Mouse (Mus musculus): Measurements from ENCODE around the gene Olfr770. TPM values are rescaled to one million over a fixed set of nuclear protein-coding genes. Genes with fewer than 3 reads are reported as not detected.
"Not testable (repeated sequence)": the region's sequence is repeated elsewhere in the genome, so short reads cannot be mapped to it uniquely, and the experiment has no call there.

Gene Olfr770
- polyA plus RNA-seq (2012; fragmentation: generic; extraction: Trizol): not detected

- H3K79me2 ChIP-seq (ENCODE audit: control insufficient read depth, insufficient read depth): no peaks in the 10 kb centered on the region
- H3K4me3 ChIP-seq: no peak within 1 kb of the TSS
- H3ac ChIP-seq (ENCODE audit: control insufficient read depth, insufficient read length): no peak within 1 kb of the TSS
- H3K4me2 ChIP-seq (ENCODE audit: low read depth): no peak within 1 kb of the TSS
- TF ChIP-seq REST (IDR thresholded peaks at IDR 0.05; ENCODE audit: insufficient read depth, insufficient read length) (no peak), MAX (IDR thresholded peaks at IDR 0.05; ENCODE audit: low read depth) (no peak), TCF12 (IDR thresholded peaks at IDR 0.05; ENCODE audit: insufficient read depth, poor library complexity, severe bottlenecking) (no peak), POLR2AphosphoS2 (IDR thresholded peaks at IDR 0.05; ENCODE audit: insufficient read length, low read depth) (no peak), MYOG (IDR thresholded peaks at IDR 0.05; ENCODE audit: control insufficient read depth in 1 of 3, insufficient read depth in 1 of 3, insufficient read length in 2 of 3, low read depth in 2 of 3) (no peak), POLR2A (IDR thresholded peaks at IDR 0.05; ENCODE audit: insufficient read length, low read depth) (no peak), MYOD1 (IDR thresholded peaks at IDR 0.05; ENCODE audit: control insufficient read depth in 1 of 3, insufficient read length in 2 of 3, low read depth in 2 of 3) (no peak), CEBPB (IDR thresholded peaks at IDR 0.05; ENCODE audit: insufficient read depth, poor library complexity, severe bottlenecking) (no peak), USF1 (IDR thresholded peaks at IDR 0.05; ENCODE audit: low read depth) (no peak), TCF3 (IDR thresholded peaks at IDR 0.05; ENCODE audit: insufficient read length, low read depth) (no peak), SRF (IDR thresholded peaks at IDR 0.05; ENCODE audit: control insufficient read depth, insufficient read length, low read depth) (no peak), E2F4 (IDR thresholded peaks at IDR 0.05; ENCODE audit: insufficient read depth) (no peak)
- no peaks in the 10 kb centered on the region for H3K36me3 ChIP-seq (ENCODE audit: control insufficient read depth, insufficient read depth)
- H3K27me3 ChIP-seq (ENCODE audit: control insufficient read depth, insufficient read depth, insufficient read length): no peaks in the 10 kb centered on the region
Observed at GRCm38 (mm10) chr10:129138898-129139297, at the start of gene Olfr770. Gene Olfr770 (minus strand): TSS chr10:129138998.

GRCm38 (mm10) chr10:129187319-129187718 lies 48.5 kb upstream of the Olfr770 start, which contains the start of gene Olfr773:
Gene Olfr773 (minus strand): TSS chr10:129187419.
- H3ac ChIP-seq (ENCODE audit: control insufficient read depth, insufficient read length); H3K4me2 ChIP-seq (ENCODE audit: low read depth); H3K36me3 ChIP-seq (ENCODE audit: control insufficient read depth, insufficient read depth); H3K4me3 ChIP-seq; H3K27me3 ChIP-seq (ENCODE audit: control insufficient read depth, insufficient read depth, insufficient read length); H3K79me2 ChIP-seq (ENCODE audit: control insufficient read depth, insufficient read depth): not testable (repeated sequence)

- H3ac ChIP-seq (ENCODE audit: control insufficient read depth, insufficient read length); H3K79me2 ChIP-seq (ENCODE audit: control insufficient read depth, insufficient read depth); H3K27me3 ChIP-seq (ENCODE audit: control insufficient read depth, insufficient read depth, insufficient read length); H3K36me3 ChIP-seq (ENCODE audit: control insufficient read depth, insufficient read depth); H3K4me3 ChIP-seq; H3K4me2 ChIP-seq (ENCODE audit: low read depth): not testable (repeated sequence)
Observed at GRCm38 (mm10) chr10:129177821-129178220, 39.0 kb upstream of the Olfr770 start, which contains the start of gene Olfr772. Gene Olfr772 (minus strand): TSS chr10:129177921.

- Histone ChIP-seq H3K4me3 (no peak within 1 kb of the TSS), H3ac (ENCODE audit: control insufficient read depth, insufficient read length) (no peak within 1 kb of the TSS), H3K4me2 (ENCODE audit: low read depth) (no peak within 1 kb of the TSS), H3K27me3 (ENCODE audit: control insufficient read depth, insufficient read depth, insufficient read length) (no peaks in the 10 kb centered on the region), H3K36me3 (ENCODE audit: control insufficient read depth, insufficient read depth) (no peaks in the 10 kb centered on the region), H3K79me2 (ENCODE audit: control insufficient read depth, insufficient read depth) (no peaks in the 10 kb centered on the region)
- no peak for TF ChIP-seq MYOG (IDR thresholded peaks at IDR 0.05; ENCODE audit: control insufficient read depth in 1 of 3, insufficient read depth in 1 of 3, insufficient read length in 2 of 3, low read depth in 2 of 3)
- no peak for TF ChIP-seq E2F4 (IDR thresholded peaks at IDR 0.05; ENCODE audit: insufficient read depth)
- no peak for TF ChIP-seq TCF12 (IDR thresholded peaks at IDR 0.05; ENCODE audit: insufficient read depth, poor library complexity, severe bottlenecking)
- no peak for TF ChIP-seq TCF3 (IDR thresholded peaks at IDR 0.05; ENCODE audit: insufficient read length, low read depth)
- no peak for TF ChIP-seq REST (IDR thresholded peaks at IDR 0.05; ENCODE audit: insufficient read depth, insufficient read length)
- TF ChIP-seq MAX (IDR thresholded peaks at IDR 0.05; ENCODE audit: low read depth): no peak
- TF ChIP-seq SRF (IDR thresholded peaks at IDR 0.05; ENCODE audit: control insufficient read depth, insufficient read length, low read depth): no peak
- TF ChIP-seq MYOD1 (IDR thresholded peaks at IDR 0.05; ENCODE audit: control insufficient read depth in 1 of 3, insufficient read length in 2 of 3, low read depth in 2 of 3): no peak
- no peak for TF ChIP-seq POLR2AphosphoS2 (IDR thresholded peaks at IDR 0.05; ENCODE audit: insufficient read length, low read depth)
Observed at GRCm38 (mm10) chr10:129164651-129165050, 25.9 kb upstream of the Olfr770 start, which contains the start of gene Olfr771. Gene Olfr771 (minus strand): TSS chr10:129164751.

GRCm38 (mm10) chr10:129117761-129118160 lies 21.0 kb downstream of the Olfr770 start, which contains the start of gene Olfr769:
Gene Olfr769 (minus strand): TSS chr10:129117861.
- no peak for TF ChIP-seq TCF12 (IDR thresholded peaks at IDR 0.05; ENCODE audit: insufficient read depth, poor library complexity, severe bottlenecking)
- TF ChIP-seq MYOD1 (IDR thresholded peaks at IDR 0.05; ENCODE audit: control insufficient read depth in 1 of 3, insufficient read length in 2 of 3, low read depth in 2 of 3): no peak
- no peak for TF ChIP-seq USF1 (IDR thresholded peaks at IDR 0.05; ENCODE audit: low read depth)
- no peak for TF ChIP-seq REST (IDR thresholded peaks at IDR 0.05; ENCODE audit: insufficient read depth, insufficient read length)
- no peak for TF ChIP-seq MYOG (IDR thresholded peaks at IDR 0.05; ENCODE audit: control insufficient read depth in 1 of 3, insufficient read depth in 1 of 3, insufficient read length in 2 of 3, low read depth in 2 of 3)
- TF ChIP-seq POLR2AphosphoS2 (IDR thresholded peaks at IDR 0.05; ENCODE audit: insufficient read length, low read depth): no peak
- TF ChIP-seq SRF (IDR thresholded peaks at IDR 0.05; ENCODE audit: control insufficient read depth, insufficient read length, low read depth): no peak
- TF ChIP-seq TCF3 (IDR thresholded peaks at IDR 0.05; ENCODE audit: insufficient read length, low read depth): no peak
- no peak for TF ChIP-seq POLR2A (IDR thresholded peaks at IDR 0.05; ENCODE audit: insufficient read length, low read depth)
- no peak for TF ChIP-seq E2F4 (IDR thresholded peaks at IDR 0.05; ENCODE audit: insufficient read depth)
- TF ChIP-seq CEBPB (IDR thresholded peaks at IDR 0.05; ENCODE audit: insufficient read depth, poor library complexity, severe bottlenecking): no peak
- no peak for TF ChIP-seq MAX (IDR thresholded peaks at IDR 0.05; ENCODE audit: low read depth)
- Histone ChIP-seq H3K27me3 (ENCODE audit: control insufficient read depth, insufficient read depth, insufficient read length) (no peaks in the 10 kb centered on the region), H3K36me3 (ENCODE audit: control insufficient read depth, insufficient read depth) (no peaks in the 10 kb centered on the region), H3K4me2 (ENCODE audit: low read depth) (no peak within 1 kb of the TSS), H3K4me3 (no peak within 1 kb of the TSS), H3K79me2 (ENCODE audit: control insufficient read depth, insufficient read depth) (no peaks in the 10 kb centered on the region), H3ac (ENCODE audit: control insufficient read depth, insufficient read length) (no peak within 1 kb of the TSS)
